Mouse (Mus musculus): Measurements from ENCODE around the gene Pstpip1.

Gene Pstpip1

GRCm38 (mm10) chr9:56151745-56152481 is 62.2 kb downstream of the Pstpip1 start:
- no peak for DNase-seq (ENCODE audit: low spot score)

GRCm38 (mm10) chr9:56152482-56153007 is 62.8 kb downstream of the Pstpip1 start:
- DNase-seq (ENCODE audit: low spot score) = no peak

- DNase-seq (ENCODE audit: low spot score) = no peak
These were observed 64.8 kb downstream of the Pstpip1 start for GRCm38 (mm10) chr9:56154572-56154971.

- no peak for DNase-seq (ENCODE audit: low spot score)
These were observed 68.3 kb downstream of the Pstpip1 start for GRCm38 (mm10) chr9:56158077-56158476.

GRCm38 (mm10) chr9:56159456-56159855 is 69.7 kb downstream of the Pstpip1 start:
- no peak for DNase-seq (ENCODE audit: low spot score)

GRCm38 (mm10) chr9:56160341-56161141 is 70.8 kb downstream of the Pstpip1 start:
- DNase-seq (ENCODE audit: low spot score) = peak; percentile 79

GRCm38 (mm10) chr9:56165377-56165776 is 75.6 kb downstream of the Pstpip1 start, which contains the start of gene Tspan3:
TSS of gene Tspan3 (minus strand) at chr9:56165477.
- no peak for DNase-seq (ENCODE audit: low spot score)

GRCm38 (mm10) chr9:56166161-56166560 is 76.4 kb downstream of the Pstpip1 start:
- DNase-seq (ENCODE audit: low spot score) = no peak

- no peak for DNase-seq (ENCODE audit: low spot score)
These were observed 77.9 kb downstream of the Pstpip1 start for GRCm38 (mm10) chr9:56167690-56168089.

GRCm38 (mm10) chr9:56175316-56175715 is 85.6 kb downstream of the Pstpip1 start:
- no peak for DNase-seq (ENCODE audit: low spot score)

GRCm38 (mm10) chr9:56177354-56177753 is 87.6 kb downstream of the Pstpip1 start:
- DNase-seq (ENCODE audit: low spot score) = no peak

Data from urinary bladder, postnatal 25 days (tissue).